Mouse (Mus musculus) CH12F3 (cell line): Measurements from ENCODE around the gene Calcb.

Source experiments
- in situ Hi-C: fragments of 300-500 bp; cut with MboI; formaldehyde crosslinking; loops from 2 replicates; pipeline ENCODE4 v1.14.3; 2020; ENCODE audit warnings: low sequenced_read_pairs

Gene Calcb

DNA sequence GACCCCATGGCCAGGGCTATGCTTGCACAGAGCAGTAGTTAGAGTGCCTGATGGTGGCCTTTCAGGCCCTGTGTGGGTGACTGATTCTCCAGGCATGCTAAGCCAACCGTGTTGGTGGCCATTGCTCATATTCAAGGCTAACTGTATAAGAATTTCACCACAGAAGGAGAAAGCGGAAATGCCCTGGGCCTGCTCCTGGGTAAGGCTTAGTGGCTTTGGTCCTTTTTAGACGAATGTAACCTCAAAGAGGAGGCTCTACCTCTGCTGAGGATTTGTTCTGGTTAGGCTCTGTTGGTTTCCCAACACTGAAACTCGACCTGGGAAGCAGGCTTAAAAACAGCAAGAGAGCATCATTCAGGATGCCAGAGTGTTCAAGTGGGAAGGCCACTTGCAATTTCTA is 29.8 kb downstream of the Calcb start:
- in situ Hi-C loops = no loop called here

DNA sequence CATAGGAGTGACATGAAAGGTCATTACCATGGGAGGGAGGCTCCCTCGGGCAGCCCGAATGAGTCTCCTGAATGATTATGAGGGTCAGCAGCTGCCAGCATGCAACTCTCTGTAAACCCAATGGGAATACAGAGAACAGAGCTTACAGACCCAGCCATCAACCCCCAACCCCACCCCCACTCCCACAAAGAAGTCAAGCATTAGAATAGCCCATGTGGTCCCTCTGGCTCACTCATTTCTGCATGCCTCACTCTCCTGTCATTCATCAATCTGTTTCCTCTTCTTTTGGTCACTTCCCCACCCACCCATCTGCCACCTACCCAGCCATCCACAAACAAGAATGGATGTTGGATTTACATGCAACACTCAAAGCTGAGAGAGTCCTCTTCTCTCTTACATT is 35.0 kb downstream of the Calcb start:
- in situ Hi-C loops = no loop called here

DNA sequence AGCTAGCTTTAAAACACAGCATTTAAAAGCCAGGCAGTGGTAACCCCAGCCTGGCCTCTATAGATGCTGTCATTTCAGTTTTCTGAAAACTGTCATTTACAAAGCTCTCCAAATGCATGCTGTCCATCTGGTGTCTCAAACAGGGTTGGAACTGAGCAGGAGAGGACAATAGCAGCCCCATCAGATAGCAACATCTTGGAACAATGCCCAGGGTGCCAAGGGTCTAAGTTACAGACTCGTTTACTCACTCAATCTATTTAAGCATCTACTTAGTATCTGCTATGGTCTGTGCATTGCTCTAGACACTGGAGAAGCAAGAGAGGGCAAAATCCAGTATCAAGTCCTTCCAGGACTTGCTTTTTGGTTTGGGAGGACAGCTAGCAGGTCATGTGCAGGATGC is 35.8 kb downstream of the Calcb start:
- in situ Hi-C loops = no loop called here

- in situ Hi-C loops = no loop called here
Observed at GRCm38 (mm10) chr7:114754626-114755025, 36.2 kb downstream of the Calcb start.

GRCm38 (mm10) chr7:114762660-114763059 is 44.2 kb downstream of the Calcb start:
- in situ Hi-C loops = no loop called here

GRCm38 (mm10) chr7:114765273-114765672 is 46.8 kb downstream of the Calcb start:
- in situ Hi-C loops = no loop called here

DNA sequence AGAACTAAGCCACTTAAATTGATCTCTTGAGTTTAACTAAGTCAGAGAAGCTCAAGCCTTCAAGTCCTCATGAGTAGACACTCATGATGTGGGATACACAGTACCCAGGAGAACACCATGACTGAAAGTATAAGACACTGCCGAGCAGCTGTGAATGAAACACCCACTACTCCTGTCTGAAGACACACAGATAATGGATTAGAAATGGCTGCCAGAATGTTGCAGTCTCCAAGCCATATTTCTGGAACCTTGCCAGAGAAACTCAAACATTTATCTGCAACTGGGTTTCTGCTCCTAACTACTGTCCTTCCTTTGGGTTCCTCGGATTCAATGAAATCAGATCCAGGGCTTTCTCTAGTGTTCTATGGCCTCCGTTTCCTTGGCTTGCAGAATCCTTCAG is 48.1 kb downstream of the Calcb start:
- in situ Hi-C loops = no loop called here

GRCm38 (mm10) chr7:114768516-114768915 is 50.1 kb downstream of the Calcb start:
- in situ Hi-C loops = no loop called here

GRCm38 (mm10) chr7:114769041-114769440 is 50.6 kb downstream of the Calcb start:
- in situ Hi-C loops = no loop called here

DNA sequence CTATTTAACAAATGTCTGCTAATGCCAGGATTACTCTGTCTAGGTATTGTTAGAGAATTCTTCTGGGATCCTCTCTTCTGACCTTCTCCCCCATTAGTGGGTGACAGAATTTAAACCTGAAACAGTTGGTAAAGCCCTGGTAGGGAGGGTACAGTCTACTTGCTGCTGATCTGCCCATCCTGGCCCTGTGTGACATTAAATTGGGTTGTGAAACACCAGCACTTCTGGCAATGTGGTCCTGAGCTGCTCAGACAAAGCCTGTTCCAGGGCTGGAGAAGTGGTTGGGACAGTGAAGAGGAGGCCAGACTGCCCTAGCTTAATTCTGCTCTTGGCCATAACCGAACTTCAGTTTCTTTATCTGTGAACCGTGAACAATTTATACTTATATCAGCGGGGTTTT is 52.1 kb downstream of the Calcb start:
- in situ Hi-C loops = no loop called here

- in situ Hi-C loops = no loop called here
Observed at GRCm38 (mm10) chr7:114771801-114772200, 53.4 kb downstream of the Calcb start.
